Mouse (Mus musculus) liver, embryonic 14.5 days (tissue): ENCODE results near the gene Cmtm3.

Experiments used
- CTCF ChIP-seq: IDR thresholded peaks from 2 replicates; pipeline ENCODE4 v1.5.1; 2016; ENCODE audit warnings: antibody characterized with exemption, low read depth, control low read depth
- EP300 ChIP-seq: IDR thresholded peaks from 2 replicates; pipeline ENCODE4 v1.6.1; 2016; ENCODE audit warnings: antibody characterized with exemption, low read depth

DNA sequence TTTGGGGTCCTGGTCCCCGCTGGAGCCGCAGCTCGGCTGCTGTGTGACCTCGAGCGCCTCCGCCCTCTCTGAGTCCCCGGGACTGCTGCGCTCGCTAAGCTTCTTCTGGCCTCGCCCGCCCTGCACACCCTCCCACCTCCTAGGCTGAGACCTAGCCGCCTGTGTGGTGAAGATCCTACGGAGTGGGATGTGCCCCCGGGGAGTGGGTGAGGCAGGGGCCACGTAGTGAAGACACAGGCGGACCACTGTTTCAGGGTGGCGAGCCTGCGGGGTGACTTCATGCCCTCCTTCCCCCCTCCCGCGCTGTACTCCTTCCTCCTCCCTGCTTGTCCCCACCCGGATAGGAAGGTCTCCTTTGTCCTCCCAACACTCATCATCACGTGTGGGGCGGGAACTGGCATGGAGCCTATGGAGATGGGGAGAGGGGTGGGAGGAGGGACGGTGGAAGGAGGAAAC, 1.9 kb downstream of the Cmtm3 start:
- TF ChIP-seq CTCF = no peak
- TF ChIP-seq EP300 = no peak
